Mouse (Mus musculus): ENCODE measurements at regions not wholly inside any gene's neighbourhood (a gene's known extent, or its start where the extent isn't known, plus 50 kb on each side); places are given as distances from the start of the nearest gene placed in this dataset.

DNA sequence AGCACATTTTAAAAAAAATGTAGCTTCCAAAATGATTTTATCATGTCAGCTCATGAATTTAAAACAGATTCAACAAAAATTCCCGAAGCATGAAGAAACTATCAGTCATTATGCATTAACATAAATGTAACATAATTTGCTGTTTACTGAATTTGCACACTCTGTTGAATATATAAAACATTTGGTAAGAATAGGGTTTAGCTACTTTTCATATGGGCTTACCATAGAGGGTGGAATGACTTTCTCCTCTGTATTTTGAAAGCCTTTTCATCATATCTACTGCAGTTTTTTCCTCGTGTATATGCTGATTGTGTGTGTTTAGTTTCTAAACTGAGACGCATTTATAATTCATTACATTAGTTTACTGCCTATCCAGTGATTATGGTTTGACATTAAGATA is 94.0 kb upstream of the Ppfia2 start:
- TF ChIP-seq POLR2A (IDR thresholded peaks at IDR 0.05; ENCODE audit: borderline replicate concordance, extremely low read depth, insufficient read depth, insufficient read length, poor library complexity, severe bottlenecking) = no peak
- TF ChIP-seq CTCF (IDR thresholded peaks at IDR 0.05; ENCODE audit: borderline replicate concordance, extremely low read depth, insufficient read depth, insufficient read length) = no peak
